Mouse (Mus musculus): ENCODE data around the gene Tnnt3. TPM values are rescaled to one million over a fixed set of nuclear protein-coding genes. Genes with fewer than 3 reads are reported as not detected.

Gene Tnnt3
- total and polyA plus RNA-seq, 3 experiments: not detected

- Histone ChIP-seq H3K4me1 (ENCODE audit: control insufficient read depth in 1 of 2, insufficient read depth in 2 of 2, low read length in 2 of 2) (no peaks in the 10 kb centered on the region), H3K27ac (ENCODE audit: control insufficient read depth, low read depth, low read length) (no peak overlapping the region), H3K36me3 (ENCODE audit: control insufficient read depth in 1 of 2, insufficient read depth in 2 of 2, low read length in 2 of 2) (no peaks in the 10 kb centered on the region), H3K27me3 (ENCODE audit: control insufficient read depth in 1 of 2, insufficient read depth in 2 of 2, low read length in 2 of 2) (peaks cover 0 to 2% of the 10 kb centered on the region in 2 experiments; a peak in 2 of 4 replicates), H3K4me3 (ENCODE audit: control insufficient read depth in 1 of 2, insufficient read depth in 1 of 2, low read depth in 2 of 2, low read length in 2 of 2) (no peak overlapping the region), H3K9ac (ENCODE audit: control insufficient read depth, low read depth, low read length, poor library complexity, severe bottlenecking) (no peak overlapping the region), H3K79me2 (ENCODE audit: control insufficient read depth, insufficient read depth, low read length, poor library complexity) (no peaks in the 10 kb centered on the region), H3K9me3 (replicated peaks; ENCODE audit: insufficient read depth, low read length) (no peaks in the 10 kb centered on the region)
- DNase-seq (ENCODE audit: low read depth, low spot score): no peak
- TF ChIP-seq MYB (IDR thresholded peaks at IDR 0.05; ENCODE audit: low read depth, low read length): no peak
- TF ChIP-seq TBP (IDR thresholded peaks at IDR 0.05; ENCODE audit: low read depth, low read length): no peak
- no peak for TF ChIP-seq MAZ (IDR thresholded peaks at IDR 0.05; ENCODE audit: low read depth, low read length)
- no peak for TF ChIP-seq CHD1 (IDR thresholded peaks at IDR 0.05; ENCODE audit: low read depth, low read length)
- no peak for TF ChIP-seq UBTF (IDR thresholded peaks at IDR 0.05; ENCODE audit: borderline replicate concordance, insufficient read depth, low read depth, low read length)
- TF ChIP-seq SMC3 (IDR thresholded peaks at IDR 0.05; ENCODE audit: low read depth, low read length): no peak
- TF ChIP-seq E2F4 (IDR thresholded peaks at IDR 0.05; ENCODE audit: borderline replicate concordance, low read depth, low read length): no peak
- no peak for TF ChIP-seq GABPA (IDR thresholded peaks at IDR 0.05; ENCODE audit: low read depth, low read length)
- TF ChIP-seq MEF2A (IDR thresholded peaks at IDR 0.05; ENCODE audit: extremely low read depth, insufficient replicate concordance, low read depth, low read length, poor library complexity, severe bottlenecking): no peak
- no peak for TF ChIP-seq TCF12 (IDR thresholded peaks at IDR 0.05; ENCODE audit: low read depth, low read length)
Observed at GRCm38 (mm10) chr7:142454706-142455105, 43.9 kb upstream of the Tnnt3 start.

DNA sequence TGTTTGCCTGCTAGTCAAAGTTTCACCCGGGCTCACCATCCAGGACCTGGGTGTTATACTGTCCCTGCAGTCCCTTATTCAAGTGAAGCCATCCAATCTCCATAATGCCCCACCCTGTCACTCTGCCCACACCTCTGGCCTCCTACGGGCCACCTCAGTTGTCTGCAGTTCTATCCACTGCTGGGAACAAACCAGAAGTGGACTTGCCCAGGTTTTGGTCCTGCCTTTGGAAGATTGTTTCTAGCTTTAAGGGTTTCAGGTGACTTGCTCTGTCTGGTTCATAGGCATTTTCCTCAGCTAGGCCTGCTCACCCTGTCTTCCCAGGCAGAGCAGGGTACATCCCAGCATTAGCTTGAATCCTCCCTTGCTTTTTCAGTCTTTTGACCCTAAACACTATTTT, 43.4 kb upstream of the Tnnt3 start:
- Histone ChIP-seq H3K4me3 (ENCODE audit: control insufficient read depth in 1 of 2, insufficient read depth in 1 of 2, low read depth in 2 of 2, low read length in 2 of 2) (no peak overlapping the region), H3K9me3 (replicated peaks; ENCODE audit: insufficient read depth, low read length) (no peaks in the 10 kb centered on the region), H3K79me2 (ENCODE audit: control insufficient read depth, insufficient read depth, low read length, poor library complexity) (no peaks in the 10 kb centered on the region), H3K9ac (ENCODE audit: control insufficient read depth, low read depth, low read length, poor library complexity, severe bottlenecking) (no peak overlapping the region), H3K27ac (ENCODE audit: control insufficient read depth, low read depth, low read length) (no peak overlapping the region), H3K36me3 (ENCODE audit: control insufficient read depth in 1 of 2, insufficient read depth in 2 of 2, low read length in 2 of 2) (no peaks in the 10 kb centered on the region), H3K27me3 (ENCODE audit: control insufficient read depth in 1 of 2, insufficient read depth in 2 of 2, low read length in 2 of 2) (peaks cover 0 to 2% of the 10 kb centered on the region in 2 experiments; a peak in 2 of 4 replicates), H3K4me1 (ENCODE audit: control insufficient read depth in 1 of 2, insufficient read depth in 2 of 2, low read length in 2 of 2) (no peaks in the 10 kb centered on the region)
- TF ChIP-seq GATA1 (IDR thresholded peaks at IDR 0.05; ENCODE audit: low read depth, low read length) (no peak), SIN3A (IDR thresholded peaks at IDR 0.05; ENCODE audit: low read length) (no peak), RCOR1 (IDR thresholded peaks at IDR 0.05; ENCODE audit: low read depth, low read length) (no peak), MYC (IDR thresholded peaks at IDR 0.05; ENCODE audit: low read depth, low read length) (no peak)
- DNase-seq (ENCODE audit: low read depth, low spot score): no peak

DNA sequence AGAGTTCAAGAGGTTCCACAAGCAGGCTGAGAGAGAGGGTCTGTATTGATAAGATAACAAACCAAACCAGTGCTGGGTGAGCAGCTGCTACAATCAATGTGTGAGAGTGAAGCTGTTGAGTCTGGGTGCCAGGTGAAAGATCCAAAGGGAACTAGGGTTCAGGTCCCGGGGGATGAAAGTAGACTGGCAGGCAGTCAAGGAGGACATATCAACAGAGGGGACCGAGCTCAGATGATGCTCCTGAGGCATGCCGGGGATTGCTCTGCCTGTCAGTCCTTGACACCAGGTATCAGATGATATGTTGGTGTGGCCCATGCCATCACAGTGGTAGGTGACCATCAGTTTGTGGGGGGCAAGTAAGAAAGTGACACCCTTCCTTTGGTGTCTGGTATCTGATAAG, 41.8 kb upstream of the Tnnt3 start:
- Histone ChIP-seq H3K36me3 (ENCODE audit: control insufficient read depth in 1 of 2, insufficient read depth in 2 of 2, low read length in 2 of 2) (no peaks in the 10 kb centered on the region), H3K4me1 (ENCODE audit: control insufficient read depth in 1 of 2, insufficient read depth in 2 of 2, low read length in 2 of 2) (no peaks in the 10 kb centered on the region), H3K27ac (ENCODE audit: control insufficient read depth, low read depth, low read length) (no peak overlapping the region), H3K9ac (ENCODE audit: control insufficient read depth, low read depth, low read length, poor library complexity, severe bottlenecking) (no peak overlapping the region), H3K9me3 (replicated peaks; ENCODE audit: insufficient read depth, low read length) (no peaks in the 10 kb centered on the region), H3K79me2 (ENCODE audit: control insufficient read depth, insufficient read depth, low read length, poor library complexity) (no peaks in the 10 kb centered on the region), H3K4me3 (ENCODE audit: control insufficient read depth in 1 of 2, insufficient read depth in 1 of 2, low read depth in 2 of 2, low read length in 2 of 2) (no peak overlapping the region), H3K27me3 (ENCODE audit: control insufficient read depth in 1 of 2, insufficient read depth in 2 of 2, low read length in 2 of 2) (peaks cover 0 to 2% of the 10 kb centered on the region in 2 experiments; a peak in 2 of 4 replicates)
- no peak for TF ChIP-seq NRF1 (IDR thresholded peaks at IDR 0.05; ENCODE audit: insufficient read depth, low read depth, low read length, poor library complexity, severe bottlenecking)
- no peak for TF ChIP-seq POLR2A (IDR thresholded peaks at IDR 0.05; ENCODE audit: control insufficient read depth in 1 of 2, insufficient read depth in 1 of 2, low read depth in 1 of 2, low read length in 2 of 2, poor library complexity in 1 of 2)
- TF ChIP-seq MAZ (IDR thresholded peaks at IDR 0.05; ENCODE audit: low read depth, low read length): no peak
- TF ChIP-seq ZMIZ1 (IDR thresholded peaks at IDR 0.05; ENCODE audit: low read depth, low read length): no peak
- no peak for DNase-seq (ENCODE audit: low read depth, low spot score)
